11 mouse cellular contexts compared by ENCODE assay signal in the genomic region with DNA sequence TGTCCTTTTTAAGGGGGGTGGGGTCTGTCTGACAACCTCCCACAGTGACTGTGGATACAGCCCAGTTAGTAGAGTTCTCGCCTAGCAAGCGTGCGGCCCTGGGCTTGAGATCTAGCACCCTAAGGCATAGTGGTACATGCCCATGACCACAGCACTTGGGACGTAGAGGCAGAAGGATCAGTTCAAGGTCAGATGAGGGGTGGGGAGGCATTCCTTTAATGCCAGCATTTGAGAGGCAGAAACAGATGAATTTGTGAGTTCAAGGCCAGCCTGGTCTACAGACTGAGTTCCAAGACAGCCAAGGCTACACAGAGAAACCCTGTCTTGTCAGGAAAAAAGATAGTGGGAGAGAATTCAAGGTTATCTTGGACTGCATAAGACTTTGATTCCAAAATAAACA.
"Had no signal": no experiment of that assay in that cellular context is flagged by ENCODE, and none has a peak within 500 bp of the region (broad histone marks: within the 10 kb centered on the region; RNA-seq: fewer than 3 reads in every experiment).

No protein-coding gene starts in this region.

- H3K9ac ChIP-seq: liver, embryonic 15.5 days; midbrain, embryonic 13.5 days had no signal

- H3K27ac ChIP-seq: limb, embryonic 10.5 days; liver, embryonic 15.5 days; midbrain, embryonic 13.5 days; stomach, postnatal 0 days had no signal

- H3K4me3 ChIP-seq: limb, embryonic 10.5 days; liver, embryonic 15.5 days; midbrain, embryonic 13.5 days had no signal

- H3K4me2 ChIP-seq: liver, embryonic 11.5 days; liver, embryonic 15.5 days; midbrain, embryonic 13.5 days had no signal

- ATAC-seq: lung, postnatal 0 days; midbrain, embryonic 13.5 days had no signal

- H3K9me3 ChIP-seq: limb, embryonic 10.5 days; liver, embryonic 15.5 days; midbrain, embryonic 13.5 days had no signal

- DNase-seq: kidney, postnatal 14 days; lung, adult 2 months; lung, postnatal 36 days; thymus, adult 18-20 months; thymus, postnatal 14 days had no signal

- H3K36me3 ChIP-seq: limb, embryonic 10.5 days; liver, embryonic 15.5 days; midbrain, embryonic 13.5 days had no signal
